Mouse (Mus musculus): ENCODE measurements at regions not wholly inside any gene's neighbourhood (a gene's known extent, or its start where the extent isn't known, plus 50 kb on each side); places are given as distances from the start of the nearest gene placed in this dataset.
A peak's percentile ranks its signal among the peaks of the same experiment; 100 is the strongest.

GRCm38 (mm10) chr4:12654568-12655456 lies 483.0 kb upstream of the Fam92a start:
- no peaks in the 10 kb centered on the region for H3K9me3 ChIP-seq
- H3K4me3 ChIP-seq, result no peak overlapping the region
- H3K36me3 ChIP-seq, result no peaks in the 10 kb centered on the region
- peak overlapping the region; percentile 74 for H3K27ac ChIP-seq
- no peaks in the 10 kb centered on the region for H3K27me3 ChIP-seq (ENCODE audit: insufficient read depth, poor library complexity, severe bottlenecking)
- peaks cover 36% of the 10 kb centered on the region for H3K4me1 ChIP-seq (replicated peaks)
- DNase-seq (ENCODE audit: low spot score), result no peak
- WGBS, result 63% methylated on average over 12 of the region's 12 CpGs

GRCm38 (mm10) chr4:12647732-12648131 lies 475.9 kb upstream of the Fam92a start:
- Histone ChIP-seq H3K4me3 (no peak overlapping the region), H3K9me3 (no peaks in the 10 kb centered on the region), H3K27me3 (ENCODE audit: insufficient read depth, poor library complexity, severe bottlenecking) (no peaks in the 10 kb centered on the region), H3K36me3 (no peaks in the 10 kb centered on the region), H3K27ac (no peak overlapping the region), H3K4me1 (replicated peaks) (peaks cover under 1% of the 10 kb centered on the region; the same call in 1 of the 2 replicates)
- 57% methylated on average over 3 of the region's 3 CpGs for WGBS
- DNase-seq (ENCODE audit: low spot score), result no peak

- 17% methylated on average over 4 of the region's 4 CpGs for WGBS
- DNase-seq (ENCODE audit: low spot score), result no peak
- Histone ChIP-seq H3K27me3 (ENCODE audit: insufficient read depth, poor library complexity, severe bottlenecking) (peaks cover 3% of the 10 kb centered on the region; the same call in 1 of the 2 replicates), H3K36me3 (no peaks in the 10 kb centered on the region), H3K4me1 (replicated peaks) (peaks cover 6% of the 10 kb centered on the region; the same call in 1 of the 2 replicates), H3K4me3 (no peak overlapping the region), H3K27ac (no peak overlapping the region), H3K9me3 (no peaks in the 10 kb centered on the region)
Observed at GRCm38 (mm10) chr4:12642525-12642928, 470.7 kb upstream of the Fam92a start.

- 46% methylated on average over 2 of the region's 2 CpGs for WGBS
- peaks cover 76% of the 10 kb centered on the region for H3K27me3 ChIP-seq (ENCODE audit: insufficient read depth, poor library complexity, severe bottlenecking)
- H3K9me3 ChIP-seq, result no peaks in the 10 kb centered on the region
- no peak overlapping the region for H3K4me3 ChIP-seq
- 0 out of 2 replicates have a peak overlapping the region, but pooled peaks have one; percentile 17 for H3K27ac ChIP-seq
- peaks cover 26% of the 10 kb centered on the region for H3K4me1 ChIP-seq (replicated peaks)
- DNase-seq (ENCODE audit: low spot score), result no peak
- no peaks in the 10 kb centered on the region for H3K36me3 ChIP-seq
Observed at GRCm38 (mm10) chr4:12629375-12629821, 457.6 kb upstream of the Fam92a start.

GRCm38 (mm10) chr4:12628702-12629374 lies 457.0 kb upstream of the Fam92a start:
- Histone ChIP-seq H3K36me3 (no peaks in the 10 kb centered on the region), H3K27me3 (ENCODE audit: insufficient read depth, poor library complexity, severe bottlenecking) (peaks cover 76% of the 10 kb centered on the region), H3K27ac (no peak overlapping the region), H3K9me3 (no peaks in the 10 kb centered on the region), H3K4me3 (no peak overlapping the region), H3K4me1 (replicated peaks) (peaks cover 26% of the 10 kb centered on the region)
- WGBS, result 25% methylated on average over 5 of the region's 5 CpGs
- peak; percentile 72 for DNase-seq (ENCODE audit: low spot score)

- peaks cover 70% of the 10 kb centered on the region for H3K27me3 ChIP-seq (ENCODE audit: insufficient read depth, poor library complexity, severe bottlenecking)
- DNase-seq (ENCODE audit: low spot score), result no peak
- peaks cover 26% of the 10 kb centered on the region for H3K4me1 ChIP-seq (replicated peaks)
- H3K4me3 ChIP-seq, result no peak overlapping the region
- no peaks in the 10 kb centered on the region for H3K36me3 ChIP-seq
- H3K27ac ChIP-seq, result no peak overlapping the region
- no peaks in the 10 kb centered on the region for H3K9me3 ChIP-seq
- WGBS, result 78% methylated on average over 5 of the region's 5 CpGs
Observed at GRCm38 (mm10) chr4:12627158-12627871, 455.5 kb upstream of the Fam92a start.

- Histone ChIP-seq H3K4me3 (no peak overlapping the region), H3K36me3 (no peaks in the 10 kb centered on the region), H3K9me3 (no peaks in the 10 kb centered on the region), H3K27ac (no peak overlapping the region), H3K4me1 (replicated peaks) (peaks cover 13% of the 10 kb centered on the region), H3K27me3 (ENCODE audit: insufficient read depth, poor library complexity, severe bottlenecking) (peaks cover 32% of the 10 kb centered on the region)
- DNase-seq (ENCODE audit: low spot score), result no peak
- 72% methylated on average over 4 of the region's 4 CpGs for WGBS
Observed at GRCm38 (mm10) chr4:12620756-12621270, 449.0 kb upstream of the Fam92a start.

GRCm38 (mm10) chr4:12620059-12620755 lies 448.4 kb upstream of the Fam92a start:
- Histone ChIP-seq H3K4me1 (replicated peaks) (peaks cover 13% of the 10 kb centered on the region), H3K27me3 (ENCODE audit: insufficient read depth, poor library complexity, severe bottlenecking) (peaks cover 26% of the 10 kb centered on the region), H3K36me3 (no peaks in the 10 kb centered on the region), H3K4me3 (no peak overlapping the region), H3K27ac (no peak overlapping the region), H3K9me3 (no peaks in the 10 kb centered on the region)
- DNase-seq (ENCODE audit: low spot score), result peak; percentile 31
- 43% methylated on average over 4 of the region's 4 CpGs for WGBS

- no peak overlapping the region for H3K4me3 ChIP-seq
- DNase-seq (ENCODE audit: low spot score), result no peak
- peaks cover 6% of the 10 kb centered on the region; the same call in 1 of the 2 replicates for H3K27me3 ChIP-seq (ENCODE audit: insufficient read depth, poor library complexity, severe bottlenecking)
- peaks cover 13% of the 10 kb centered on the region for H3K4me1 ChIP-seq (replicated peaks)
- no peaks in the 10 kb centered on the region for H3K36me3 ChIP-seq
- 89% methylated on average over 5 of the region's 5 CpGs for WGBS
- H3K9me3 ChIP-seq, result no peaks in the 10 kb centered on the region
- no peak overlapping the region for H3K27ac ChIP-seq
Observed at GRCm38 (mm10) chr4:12616665-12617064, 444.9 kb upstream of the Fam92a start.

- H3K4me3 ChIP-seq, result no peak overlapping the region
- DNase-seq (ENCODE audit: low spot score), result no peak
- H3K9me3 ChIP-seq, result no peaks in the 10 kb centered on the region
- H3K27ac ChIP-seq, result no peak overlapping the region
- no peaks in the 10 kb centered on the region for H3K36me3 ChIP-seq
- H3K27me3 ChIP-seq (ENCODE audit: insufficient read depth, poor library complexity, severe bottlenecking), result no peaks in the 10 kb centered on the region
- no peaks in the 10 kb centered on the region for H3K4me1 ChIP-seq (replicated peaks)
- 85% methylated on average over 5 of the region's 5 CpGs for WGBS
Observed at GRCm38 (mm10) chr4:12611511-12611910, 439.7 kb upstream of the Fam92a start.

GRCm38 (mm10) chr4:12601165-12601919 lies 429.5 kb upstream of the Fam92a start:
- Histone ChIP-seq H3K9me3 (no peaks in the 10 kb centered on the region), H3K27me3 (ENCODE audit: insufficient read depth, poor library complexity, severe bottlenecking) (no peaks in the 10 kb centered on the region), H3K4me3 (no peak overlapping the region), H3K4me1 (replicated peaks) (0 out of 2 replicates have a peak, but pooled peaks cover 3% of the 10 kb centered on the region), H3K36me3 (no peaks in the 10 kb centered on the region), H3K27ac (no peak overlapping the region)
- DNase-seq (ENCODE audit: low spot score), result no peak
- 87% methylated on average over 15 of the region's 15 CpGs for WGBS
